Mouse (Mus musculus): Measurements from ENCODE around the gene Mrpl53. TPM values are rescaled to one million over a fixed set of nuclear protein-coding genes. Genes with fewer than 3 reads are reported as not detected.

The Mrpl53 gene
- polyA plus RNA-seq, 1 experiment from 2014 or later: 90.2 TPM

DNA sequence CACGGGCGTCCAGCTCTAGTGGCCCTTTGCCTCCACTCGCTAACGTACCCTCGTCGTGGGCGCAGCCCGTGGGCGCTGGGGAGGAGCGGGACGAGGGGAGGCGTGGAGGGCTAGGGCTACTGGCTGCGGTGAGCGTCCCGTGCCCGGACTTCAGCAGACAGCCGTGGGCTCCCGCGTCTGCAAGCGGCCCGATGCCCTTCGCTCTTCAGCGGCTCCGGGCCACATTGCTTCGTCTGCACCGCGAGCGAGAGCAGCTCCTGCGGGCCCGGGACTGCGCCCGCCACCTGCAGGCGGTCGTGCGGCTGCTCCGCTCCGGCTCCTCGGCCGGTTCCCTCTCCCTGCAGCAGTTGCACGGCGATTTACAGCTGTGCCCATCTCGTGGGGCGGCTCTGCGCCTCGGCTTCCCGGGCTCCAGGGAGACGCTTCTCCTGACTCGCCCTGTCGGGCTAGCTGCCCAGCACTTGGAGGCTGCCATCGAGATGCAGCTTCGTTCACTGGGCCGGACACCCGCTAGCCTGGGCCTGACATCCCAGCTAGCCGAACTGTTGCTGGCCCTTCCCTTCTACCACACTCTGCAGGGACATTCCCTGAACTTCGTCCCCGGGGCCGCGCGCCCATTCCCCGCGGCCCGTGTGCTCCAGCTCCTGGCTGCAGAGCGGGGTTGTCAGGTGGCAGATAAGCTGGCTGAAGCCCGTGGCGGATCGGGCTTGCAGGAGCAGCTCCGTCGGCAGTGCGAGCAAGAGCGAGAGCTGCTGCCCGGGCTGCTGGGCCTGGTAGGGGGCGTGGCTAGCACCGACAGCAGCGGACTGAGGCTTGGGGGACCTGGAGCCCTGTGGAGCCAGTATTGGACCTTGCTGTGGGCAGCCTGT is 6.9 kb upstream of the Mrpl53 start:
- Histone ChIP-seq H3K9ac (replicated peaks) (peak overlapping the region; percentile 76), H3K4me1 (ENCODE audit: insufficient read depth) (peaks cover 23% of the 10 kb centered on the region), H3K36me3 (replicated peaks; ENCODE audit: insufficient read depth, low read length) (0 out of 2 replicates have a peak, but pooled peaks cover 5% of the 10 kb centered on the region), H3K27ac (ENCODE audit: low read depth) (peak overlapping the region; percentile 85), H3K9me3 (ENCODE audit: low read length) (no peaks in the 10 kb centered on the region), H3K27me3 (ENCODE audit: insufficient read depth, low read length) (no peaks in the 10 kb centered on the region), H3K4me2 (ENCODE audit: low read depth, low read length) (peak overlapping the region; percentile 100), H3K4me3 (ENCODE audit: low read depth, low read length) (peak overlapping the region; percentile 76)
- TF ChIP-seq EP300 (IDR thresholded peaks at IDR 0.05; ENCODE audit: low read depth): no peak
- peak; percentile 71 for TF ChIP-seq CTCF (IDR thresholded peaks at IDR 0.05; ENCODE audit: low read depth)
- 1% methylated on average over 50 of the region's 74 CpGs for WGBS (ENCODE audit: insufficient replicate concordance)
- ATAC-seq: peak; percentile 85
- peak; percentile 78 for DNase-seq

DNA sequence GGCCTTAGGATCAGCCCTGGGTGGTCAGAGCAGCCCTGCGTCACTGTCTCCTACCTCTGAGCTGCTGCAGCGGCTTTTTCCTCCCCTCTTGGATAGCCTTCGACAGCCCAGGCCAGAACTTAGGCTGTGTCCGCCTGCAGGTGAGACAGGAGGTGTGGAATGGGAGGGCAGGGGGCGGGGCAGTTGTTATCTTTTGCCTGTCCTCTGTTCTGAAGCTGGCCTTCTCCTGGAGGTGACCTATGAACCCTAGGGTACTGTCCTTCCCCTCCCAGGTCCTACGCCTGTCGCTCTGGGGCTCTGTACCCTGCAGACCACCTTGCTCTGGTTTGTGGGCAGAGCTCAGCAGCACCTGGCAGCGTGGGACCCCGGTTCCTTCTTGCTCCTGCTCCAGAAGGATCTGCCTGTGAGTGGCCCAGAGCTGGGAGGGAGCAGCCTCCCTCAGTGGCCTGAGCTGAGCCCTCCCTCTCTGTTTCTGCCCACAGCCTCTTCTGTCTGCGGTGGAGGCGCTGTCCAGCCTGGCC is 5.7 kb upstream of the Mrpl53 start:
- peaks cover 29% of the 10 kb centered on the region for H3K4me1 ChIP-seq (ENCODE audit: insufficient read depth)
- TF ChIP-seq EP300 (IDR thresholded peaks at IDR 0.05; ENCODE audit: low read depth): no peak
- no peak for TF ChIP-seq CTCF (IDR thresholded peaks at IDR 0.05; ENCODE audit: low read depth)
- WGBS (ENCODE audit: insufficient replicate concordance): 47% methylated on average over 11 of the region's 11 CpGs
- peaks cover 9% of the 10 kb centered on the region; the same call in 1 of the 2 replicates for H3K36me3 ChIP-seq (replicated peaks; ENCODE audit: insufficient read depth, low read length)
- no peaks in the 10 kb centered on the region for H3K9me3 ChIP-seq (ENCODE audit: low read length)
- H3K27me3 ChIP-seq (ENCODE audit: insufficient read depth, low read length): no peaks in the 10 kb centered on the region
- DNase-seq: no peak
- H3K4me3 ChIP-seq (ENCODE audit: low read depth, low read length): no peak overlapping the region
- H3K9ac ChIP-seq (replicated peaks): no peak overlapping the region
- H3K27ac ChIP-seq (ENCODE audit: low read depth): no peak overlapping the region
- H3K4me2 ChIP-seq (ENCODE audit: low read depth, low read length): peak overlapping the region; percentile 100; the same call in 1 of the 2 replicates
- no peak for ATAC-seq

DNA sequence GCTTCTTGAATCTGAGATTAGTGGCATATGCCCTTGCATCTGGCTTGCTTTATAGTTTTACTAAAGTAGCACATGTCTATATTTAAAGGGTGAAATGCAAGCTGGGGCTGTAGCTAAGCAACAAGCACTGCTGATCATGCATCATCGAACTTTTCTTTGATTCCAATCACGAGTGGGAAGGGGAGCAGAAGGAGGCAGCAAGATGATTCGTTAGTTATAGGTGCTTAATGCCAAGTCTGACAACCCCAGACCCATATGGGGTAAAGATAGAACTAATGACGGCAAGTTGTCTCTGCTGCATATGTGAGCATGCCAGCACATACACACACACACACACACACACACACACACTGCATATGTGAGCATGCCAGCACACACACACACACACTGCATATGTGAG is 4.7 kb upstream of the Mrpl53 start:
- ATAC-seq (no peak), DNase-seq (no peak)
- Histone ChIP-seq H3K4me2 (ENCODE audit: low read depth, low read length) (no peak overlapping the region), H3K4me1 (ENCODE audit: insufficient read depth) (peaks cover 32% of the 10 kb centered on the region), H3K27me3 (ENCODE audit: insufficient read depth, low read length) (no peaks in the 10 kb centered on the region), H3K9ac (replicated peaks) (no peak overlapping the region), H3K36me3 (replicated peaks; ENCODE audit: insufficient read depth, low read length) (peaks cover 9% of the 10 kb centered on the region; the same call in 1 of the 2 replicates), H3K9me3 (ENCODE audit: low read length) (no peaks in the 10 kb centered on the region), H3K4me3 (ENCODE audit: low read depth, low read length) (no peak overlapping the region), H3K27ac (ENCODE audit: low read depth) (no peak overlapping the region)
- TF ChIP-seq CTCF (IDR thresholded peaks at IDR 0.05; ENCODE audit: low read depth) (no peak), EP300 (IDR thresholded peaks at IDR 0.05; ENCODE audit: low read depth) (no peak)
- WGBS (ENCODE audit: insufficient replicate concordance): 89% methylated on average over 4 of the region's 4 CpGs

DNA sequence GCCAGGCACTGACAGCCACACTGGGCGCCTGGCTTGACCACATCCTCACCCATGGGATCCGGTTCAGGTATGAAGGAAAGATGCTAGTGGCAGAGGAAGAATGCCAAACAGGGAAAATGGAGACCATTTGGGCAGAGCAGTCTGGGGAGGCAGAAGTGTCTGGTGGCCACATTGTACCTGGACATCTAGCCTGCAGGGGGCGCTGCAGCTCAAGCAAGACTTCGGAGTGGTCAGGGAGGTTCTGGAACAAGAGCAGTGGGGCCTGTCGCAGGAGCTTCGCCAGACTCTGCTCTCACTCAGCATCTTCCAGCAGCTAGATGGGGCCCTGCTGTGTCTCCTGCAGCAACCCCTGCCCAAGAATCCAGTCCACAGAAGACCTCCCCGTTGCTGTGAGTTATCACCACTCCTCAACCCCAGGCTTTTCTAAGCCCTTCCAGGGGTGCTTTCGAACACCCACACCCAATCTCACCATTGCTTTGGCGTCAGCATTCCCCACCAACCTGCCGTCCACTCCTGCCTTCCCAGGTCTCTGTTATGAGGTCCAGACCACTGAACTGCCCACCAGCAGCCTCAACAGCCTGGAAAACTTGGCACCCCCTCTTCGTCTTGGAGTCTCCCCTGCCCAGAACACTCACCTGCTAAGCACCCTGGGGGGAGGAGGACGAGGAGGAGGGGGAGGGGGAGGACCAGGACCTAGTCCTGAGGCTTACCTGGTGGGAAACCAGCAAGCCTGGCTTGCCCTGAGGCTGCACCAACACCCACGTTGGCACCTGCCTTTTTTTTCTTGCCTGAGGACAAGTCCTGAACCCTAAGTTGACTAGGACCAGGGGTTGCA is 1.1 kb upstream of the Mrpl53 start:
- no peaks in the 10 kb centered on the region for H3K9me3 ChIP-seq (ENCODE audit: low read length)
- peak overlapping the region; percentile 77; the same call in 1 of the 2 replicates for H3K4me3 ChIP-seq (ENCODE audit: low read depth, low read length)
- H3K27ac ChIP-seq (ENCODE audit: low read depth): peak overlapping the region; percentile 79; the same call in 1 of the 2 replicates
- TF ChIP-seq CTCF (IDR thresholded peaks at IDR 0.05; ENCODE audit: low read depth) (peak; percentile 98), EP300 (IDR thresholded peaks at IDR 0.05; ENCODE audit: low read depth) (no peak)
- H3K9ac ChIP-seq (replicated peaks): peak overlapping the region; percentile 84
- no peaks in the 10 kb centered on the region for H3K27me3 ChIP-seq (ENCODE audit: insufficient read depth, low read length)
- ATAC-seq (peak; percentile 46), DNase-seq (peak; percentile 91)
- peaks cover 18% of the 10 kb centered on the region for H3K36me3 ChIP-seq (replicated peaks; ENCODE audit: insufficient read depth, low read length)
- H3K4me2 ChIP-seq (ENCODE audit: low read depth, low read length): peak overlapping the region; percentile 80
- peaks cover 27% of the 10 kb centered on the region for H3K4me1 ChIP-seq (ENCODE audit: insufficient read depth)
- WGBS (ENCODE audit: insufficient replicate concordance): 40% methylated on average over 13 of the region's 13 CpGs

DNA sequence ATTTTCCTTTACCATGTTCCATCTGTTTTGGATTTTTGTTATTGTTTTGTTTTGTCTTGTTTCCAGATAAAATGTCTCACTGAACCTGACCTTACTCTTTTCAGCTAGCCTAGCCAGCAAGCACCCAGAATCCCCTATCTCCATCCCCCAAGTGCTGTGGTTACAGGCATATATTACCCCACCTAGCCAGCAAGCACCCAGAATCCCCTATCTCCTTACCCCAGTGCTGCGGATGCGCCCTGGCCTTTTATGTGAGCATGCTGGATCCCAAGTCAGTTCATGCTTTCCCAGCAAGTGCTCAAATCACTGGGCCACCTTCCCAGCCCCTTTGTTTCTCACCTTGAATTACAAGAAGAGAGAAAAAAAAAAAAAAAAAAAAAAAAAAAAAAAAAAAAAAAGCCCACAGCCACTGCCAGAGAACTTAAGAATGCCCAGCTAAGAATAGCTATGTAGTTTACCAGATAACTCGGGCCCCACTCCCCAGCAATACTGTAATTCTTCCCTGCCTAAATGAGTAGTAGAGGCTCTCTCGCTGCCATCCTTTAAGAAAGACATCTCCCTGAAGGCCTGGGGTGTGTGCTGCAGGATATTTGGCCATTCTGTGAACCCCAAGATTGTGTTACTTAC is 2.8 kb downstream of the Mrpl53 start:
- H3K36me3 ChIP-seq (replicated peaks; ENCODE audit: insufficient read depth, low read length): peaks cover 16% of the 10 kb centered on the region
- ATAC-seq: no peak
- no peak for DNase-seq
- no peak overlapping the region for H3K27ac ChIP-seq (ENCODE audit: low read depth)
- H3K9ac ChIP-seq (replicated peaks): no peak overlapping the region
- peaks cover 30% of the 10 kb centered on the region for H3K4me1 ChIP-seq (ENCODE audit: insufficient read depth)
- H3K4me2 ChIP-seq (ENCODE audit: low read depth, low read length): no peak overlapping the region
- no peak for TF ChIP-seq CTCF (IDR thresholded peaks at IDR 0.05; ENCODE audit: low read depth)
- TF ChIP-seq EP300 (IDR thresholded peaks at IDR 0.05; ENCODE audit: low read depth): no peak
- H3K9me3 ChIP-seq (ENCODE audit: low read length): no peaks in the 10 kb centered on the region
- 72% methylated on average over 4 of the region's 4 CpGs for WGBS (ENCODE audit: insufficient replicate concordance)
- H3K4me3 ChIP-seq (ENCODE audit: low read depth, low read length): no peak overlapping the region
- no peaks in the 10 kb centered on the region for H3K27me3 ChIP-seq (ENCODE audit: insufficient read depth, low read length)

All from liver, postnatal 0 days (tissue).